Mouse (Mus musculus) liver, embryonic 14.5 days (tissue): ENCODE measurements around the gene Ddx21.

Experiments used
- CTCF ChIP-seq: IDR thresholded peaks from 2 replicates; pipeline ENCODE4 v1.5.1; 2016; ENCODE audit warnings: antibody characterized with exemption, low read depth, control low read depth
- EP300 ChIP-seq: IDR thresholded peaks from 2 replicates; pipeline ENCODE4 v1.6.1; 2016; ENCODE audit warnings: antibody characterized with exemption, low read depth

DNA sequence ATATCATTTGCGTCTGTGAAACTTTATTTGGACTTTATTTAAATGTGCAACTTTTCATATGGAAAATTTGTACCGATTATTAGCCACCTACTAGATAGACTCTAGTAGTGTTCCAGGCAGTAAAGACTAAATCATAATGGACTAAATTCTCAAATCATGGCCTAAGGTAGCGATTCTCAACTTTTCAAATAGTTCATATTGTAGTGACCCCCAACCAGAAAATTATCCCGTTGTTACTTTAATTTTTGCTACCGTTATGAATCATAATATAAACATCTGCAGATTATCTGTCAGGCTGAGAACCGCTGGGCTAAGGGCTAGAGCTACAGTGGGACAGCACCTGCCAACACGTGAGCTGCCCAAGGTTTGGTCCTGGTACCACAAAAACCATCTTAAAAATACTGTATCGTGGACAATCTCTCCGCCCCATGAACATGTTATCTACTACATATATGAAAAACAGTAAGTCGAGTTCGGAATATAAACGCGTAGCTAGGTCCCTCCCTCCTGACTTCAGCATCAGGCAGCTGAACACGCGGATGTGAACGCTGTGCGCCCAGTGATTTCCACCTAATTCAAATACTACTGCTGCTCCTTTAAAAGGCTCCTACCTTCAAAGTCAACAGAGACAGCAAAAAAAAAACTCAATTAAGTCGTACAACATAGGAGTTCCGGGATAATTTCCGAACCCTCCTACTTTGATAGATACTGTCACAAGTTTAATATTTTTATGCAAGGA, 859 bp downstream of the Ddx21 start:
- no peak for TF ChIP-seq CTCF
- TF ChIP-seq EP300 = no peak
